Mouse (Mus musculus): ENCODE data around the gene Pcsk2. TPM values are rescaled to one million over a fixed set of nuclear protein-coding genes. Genes with fewer than 3 reads are reported as not detected.

The Pcsk2 gene
- polyA plus RNA-seq, 1 experiment from 2014 or later = 4.8 TPM

GRCm38 (mm10) chr2:143709979-143710378 lies 164.0 kb downstream of the Pcsk2 start:
- H3K27ac ChIP-seq = no peak overlapping the region
- H3K9ac ChIP-seq = no peak overlapping the region
- H3K36me3 ChIP-seq (replicated peaks) = no peaks in the 10 kb centered on the region
- ATAC-seq (ENCODE audit: low FRiP score) = no peak
- no peaks in the 10 kb centered on the region for H3K27me3 ChIP-seq
- no peak overlapping the region for H3K4me2 ChIP-seq
- H3K9me3 ChIP-seq = no peaks in the 10 kb centered on the region
- no peaks in the 10 kb centered on the region for H3K4me1 ChIP-seq
- H3K4me3 ChIP-seq (replicated peaks) = no peak overlapping the region
- WGBS = 88% methylated on average over 2 of the region's 2 CpGs

- no peak for ATAC-seq (ENCODE audit: low FRiP score)
- Histone ChIP-seq H3K27me3 (no peaks in the 10 kb centered on the region), H3K4me1 (no peaks in the 10 kb centered on the region), H3K4me3 (replicated peaks) (no peak overlapping the region), H3K9ac (no peak overlapping the region), H3K27ac (no peak overlapping the region), H3K9me3 (no peaks in the 10 kb centered on the region), H3K4me2 (no peak overlapping the region), H3K36me3 (replicated peaks) (no peaks in the 10 kb centered on the region)
- WGBS = 80% methylated on average over 4 of the region's 4 CpGs
These were observed 165.9 kb downstream of the Pcsk2 start for GRCm38 (mm10) chr2:143711886-143712285.

- Histone ChIP-seq H3K9me3 (no peaks in the 10 kb centered on the region), H3K9ac (no peak overlapping the region), H3K36me3 (replicated peaks) (no peaks in the 10 kb centered on the region), H3K27me3 (no peaks in the 10 kb centered on the region), H3K4me3 (replicated peaks) (no peak overlapping the region), H3K4me2 (no peak overlapping the region), H3K4me1 (no peaks in the 10 kb centered on the region), H3K27ac (no peak overlapping the region)
- WGBS = 89% methylated on average over 3 of the region's 3 CpGs
- no peak for ATAC-seq (ENCODE audit: low FRiP score)
These were observed 166.9 kb downstream of the Pcsk2 start for GRCm38 (mm10) chr2:143712901-143713300.

- no peaks in the 10 kb centered on the region for H3K36me3 ChIP-seq (replicated peaks)
- ATAC-seq (ENCODE audit: low FRiP score) = no peak
- no peak overlapping the region for H3K4me3 ChIP-seq (replicated peaks)
- no peak overlapping the region for H3K4me2 ChIP-seq
- H3K9me3 ChIP-seq = no peaks in the 10 kb centered on the region
- no peak overlapping the region for H3K27ac ChIP-seq
- WGBS = 85% methylated on average over 4 of the region's 4 CpGs
- H3K9ac ChIP-seq = no peak overlapping the region
- H3K27me3 ChIP-seq = no peaks in the 10 kb centered on the region
- H3K4me1 ChIP-seq = no peaks in the 10 kb centered on the region
These were observed 167.9 kb downstream of the Pcsk2 start for GRCm38 (mm10) chr2:143713902-143714301.

DNA sequence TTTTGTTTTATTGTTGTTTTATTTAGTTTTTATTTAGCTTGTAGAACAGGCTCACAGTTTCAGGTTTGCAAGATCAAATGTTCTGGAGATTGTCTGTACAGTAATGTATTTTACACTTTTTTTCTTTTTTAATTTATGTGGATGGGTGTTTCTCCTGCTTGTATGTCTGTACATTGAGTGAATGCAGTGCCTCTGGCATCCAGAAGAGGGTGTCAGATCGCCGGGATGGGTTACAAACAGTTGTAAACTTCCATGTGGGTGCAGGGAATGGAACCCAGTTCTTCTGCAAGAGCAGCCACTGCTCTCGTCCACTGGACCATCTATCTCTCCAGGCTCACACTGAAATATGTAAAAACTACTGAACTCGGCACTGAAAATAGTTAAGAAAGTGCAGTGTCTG lies 169.2 kb downstream of the Pcsk2 start:
- no peak overlapping the region for H3K27ac ChIP-seq
- no peak overlapping the region for H3K4me3 ChIP-seq (replicated peaks)
- WGBS = 70% methylated on average over 4 of the region's 4 CpGs
- ATAC-seq (ENCODE audit: low FRiP score) = no peak
- H3K27me3 ChIP-seq = no peaks in the 10 kb centered on the region
- H3K9ac ChIP-seq = no peak overlapping the region
- H3K4me2 ChIP-seq = no peak overlapping the region
- no peaks in the 10 kb centered on the region for H3K4me1 ChIP-seq
- H3K9me3 ChIP-seq = no peaks in the 10 kb centered on the region
- no peaks in the 10 kb centered on the region for H3K36me3 ChIP-seq (replicated peaks)

DNA sequence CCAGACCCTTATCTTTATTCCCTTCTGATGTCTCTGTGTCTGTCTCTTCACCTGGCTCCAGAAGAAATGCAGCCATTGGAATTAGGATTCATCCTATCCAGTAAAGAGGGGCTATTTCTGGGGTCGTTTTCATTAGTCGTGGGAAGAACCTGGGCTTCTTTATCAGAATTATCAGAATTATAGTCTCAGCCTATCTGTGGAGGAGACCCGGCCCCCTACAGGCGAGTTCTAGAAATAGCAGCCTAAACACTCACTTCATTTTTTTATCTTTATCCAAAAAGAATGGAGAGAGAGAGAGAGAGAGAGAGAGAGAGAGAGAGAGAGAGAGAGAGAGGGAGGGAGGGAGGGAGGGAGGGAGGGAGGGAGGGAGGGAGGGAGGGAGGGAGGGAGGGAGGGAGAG lies 177.3 kb downstream of the Pcsk2 start:
- Histone ChIP-seq H3K9me3 (no peaks in the 10 kb centered on the region), H3K4me3 (replicated peaks) (no peak overlapping the region), H3K4me2 (no peak overlapping the region), H3K4me1 (no peaks in the 10 kb centered on the region), H3K27me3 (no peaks in the 10 kb centered on the region), H3K9ac (no peak overlapping the region), H3K27ac (no peak overlapping the region), H3K36me3 (replicated peaks) (no peaks in the 10 kb centered on the region)
- ATAC-seq (ENCODE audit: low FRiP score) = no peak
- WGBS = 27% methylated on average over 4 of the region's 4 CpGs

DNA sequence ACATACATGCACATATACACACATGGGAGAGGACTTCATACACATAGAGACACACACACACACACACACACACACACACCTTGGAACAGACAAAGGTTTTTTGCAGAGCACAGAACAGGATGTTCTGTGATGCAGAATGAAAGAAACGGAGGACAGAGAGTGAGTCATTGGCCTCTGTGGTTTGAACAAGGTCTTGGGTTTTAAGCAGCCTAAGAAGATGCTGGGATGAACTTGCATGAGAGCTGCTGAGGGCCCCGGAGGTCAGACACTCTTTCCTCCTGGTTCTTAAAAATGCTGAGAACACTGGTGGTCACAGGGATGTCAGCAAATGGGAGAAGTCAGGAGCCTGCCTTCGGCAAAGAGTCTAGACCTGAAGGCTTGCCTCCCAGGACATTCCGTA lies 178.1 kb downstream of the Pcsk2 start:
- no peaks in the 10 kb centered on the region for H3K36me3 ChIP-seq (replicated peaks)
- ATAC-seq (ENCODE audit: low FRiP score) = no peak
- no peak overlapping the region for H3K9ac ChIP-seq
- no peak overlapping the region for H3K4me2 ChIP-seq
- H3K4me3 ChIP-seq (replicated peaks) = no peak overlapping the region
- H3K9me3 ChIP-seq = no peaks in the 10 kb centered on the region
- no peaks in the 10 kb centered on the region for H3K27me3 ChIP-seq
- H3K4me1 ChIP-seq = no peaks in the 10 kb centered on the region
- no peak overlapping the region for H3K27ac ChIP-seq
- 90% methylated on average over 4 of the region's 4 CpGs for WGBS

GRCm38 (mm10) chr2:143724720-143725119 lies 178.8 kb downstream of the Pcsk2 start:
- Histone ChIP-seq H3K9me3 (no peaks in the 10 kb centered on the region), H3K4me3 (replicated peaks) (no peak overlapping the region), H3K36me3 (replicated peaks) (no peaks in the 10 kb centered on the region), H3K27me3 (no peaks in the 10 kb centered on the region), H3K4me1 (no peaks in the 10 kb centered on the region), H3K9ac (no peak overlapping the region), H3K27ac (no peak overlapping the region), H3K4me2 (no peak overlapping the region)
- 81% methylated on average over 8 of the region's 8 CpGs for WGBS
- no peak for ATAC-seq (ENCODE audit: low FRiP score)

DNA sequence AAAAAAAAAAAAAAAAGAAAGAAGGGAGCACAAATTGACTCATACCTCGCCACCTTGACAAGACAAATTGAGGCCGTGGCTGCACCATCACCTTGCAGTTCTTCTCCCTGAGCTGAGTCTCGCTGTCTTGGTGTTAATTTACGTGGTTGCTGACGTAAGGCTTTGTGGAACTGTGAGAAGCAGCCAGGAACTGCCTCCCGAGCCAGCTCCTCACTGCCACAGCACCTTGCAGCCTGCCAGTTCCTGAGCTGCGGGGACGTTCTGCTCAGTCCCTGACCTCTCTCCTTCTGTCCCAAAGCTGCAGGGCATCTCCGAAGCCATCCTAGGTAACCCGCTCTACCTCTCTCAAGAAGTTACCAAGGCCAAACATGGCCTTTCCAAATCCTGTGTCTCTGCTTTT lies 186.5 kb downstream of the Pcsk2 start:
- ATAC-seq (ENCODE audit: low FRiP score) = no peak
- Histone ChIP-seq H3K9me3 (no peaks in the 10 kb centered on the region), H3K4me2 (no peak overlapping the region), H3K4me3 (replicated peaks) (no peak overlapping the region), H3K4me1 (no peaks in the 10 kb centered on the region), H3K27ac (no peak overlapping the region), H3K36me3 (replicated peaks) (no peaks in the 10 kb centered on the region), H3K27me3 (no peaks in the 10 kb centered on the region), H3K9ac (no peak overlapping the region)
- WGBS = 91% methylated on average over 10 of the region's 10 CpGs

DNA sequence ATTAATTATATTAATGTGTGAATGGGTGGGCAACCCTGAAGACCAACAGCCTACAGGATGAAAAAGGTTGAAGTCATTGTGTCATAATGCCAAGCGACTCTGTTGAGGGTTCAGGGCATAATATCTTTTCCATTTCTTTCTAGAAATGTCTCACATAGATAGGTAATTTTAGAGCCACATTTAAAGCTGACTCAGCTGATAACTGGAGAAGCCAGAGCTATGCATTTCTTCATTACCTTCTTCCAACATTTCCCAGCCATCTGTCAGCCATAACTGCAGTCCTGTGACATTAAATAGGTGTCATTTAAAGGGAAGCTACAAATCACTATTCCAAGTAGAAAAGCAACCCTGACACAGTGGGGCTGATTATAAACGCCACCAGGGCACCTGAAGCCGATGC lies 189.5 kb downstream of the Pcsk2 start:
- ATAC-seq (ENCODE audit: low FRiP score) = no peak
- Histone ChIP-seq H3K4me1 (no peaks in the 10 kb centered on the region), H3K9me3 (no peaks in the 10 kb centered on the region), H3K36me3 (replicated peaks) (no peaks in the 10 kb centered on the region), H3K27me3 (no peaks in the 10 kb centered on the region), H3K27ac (no peak overlapping the region), H3K4me3 (replicated peaks) (no peak overlapping the region), H3K4me2 (no peak overlapping the region), H3K9ac (no peak overlapping the region)
- 86% methylated on average over 3 of the region's 3 CpGs for WGBS

DNA sequence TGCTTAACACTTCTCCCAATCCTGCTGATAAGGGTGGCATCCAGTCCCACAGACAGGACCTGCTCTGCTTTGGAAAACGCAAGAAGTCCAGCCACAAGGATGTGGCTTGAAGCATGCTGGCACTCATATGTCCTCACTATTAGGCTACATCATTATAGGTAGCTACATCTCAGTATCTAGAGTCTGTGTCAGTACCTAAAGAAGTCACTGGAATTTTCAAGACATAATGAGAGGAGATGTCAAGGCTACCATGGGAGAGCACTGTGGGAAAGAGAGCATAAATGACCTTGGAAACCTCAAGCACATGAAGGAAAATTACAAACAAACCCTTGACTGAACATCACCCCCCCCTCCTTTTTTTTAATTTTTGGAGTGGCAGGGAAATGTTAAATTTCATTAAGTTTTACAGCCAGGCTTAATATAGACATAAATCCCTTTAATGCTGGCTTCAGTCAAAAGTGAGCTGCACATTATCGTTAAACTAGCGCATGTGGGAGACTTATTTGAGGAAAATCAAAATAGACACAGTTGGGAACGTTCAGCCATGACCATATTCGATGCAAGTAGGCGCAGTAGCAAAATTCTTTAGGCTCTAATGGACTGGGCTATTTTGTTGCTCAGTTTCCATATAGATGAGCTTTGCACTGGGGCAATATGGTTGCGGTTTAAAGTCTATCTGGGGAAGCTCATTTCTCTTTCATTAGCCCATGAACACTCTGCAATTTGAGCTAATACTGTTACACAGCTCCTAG lies 193.7 kb downstream of the Pcsk2 start:
- no peak for ATAC-seq (ENCODE audit: low FRiP score)
- Histone ChIP-seq H3K27me3 (no peaks in the 10 kb centered on the region), H3K4me3 (replicated peaks) (no peak overlapping the region), H3K9me3 (no peaks in the 10 kb centered on the region), H3K27ac (no peak overlapping the region), H3K4me1 (no peaks in the 10 kb centered on the region), H3K36me3 (replicated peaks) (no peaks in the 10 kb centered on the region), H3K4me2 (no peak overlapping the region), H3K9ac (no peak overlapping the region)
- WGBS = 86% methylated on average over 7 of the region's 7 CpGs

GRCm38 (mm10) chr2:143742436-143742835 lies 196.5 kb downstream of the Pcsk2 start:
- H3K36me3 ChIP-seq (replicated peaks) = no peaks in the 10 kb centered on the region
- no peaks in the 10 kb centered on the region for H3K9me3 ChIP-seq
- 94% methylated on average over 5 of the region's 5 CpGs for WGBS
- H3K4me1 ChIP-seq = peaks cover 4% of the 10 kb centered on the region; the same call in 1 of the 2 replicates
- no peak overlapping the region for H3K4me3 ChIP-seq (replicated peaks)
- ATAC-seq (ENCODE audit: low FRiP score) = no peak
- H3K27me3 ChIP-seq = no peaks in the 10 kb centered on the region
- no peak overlapping the region for H3K9ac ChIP-seq
- H3K27ac ChIP-seq = no peak overlapping the region
- no peak overlapping the region for H3K4me2 ChIP-seq

- Histone ChIP-seq H3K27ac (no peak overlapping the region), H3K27me3 (no peaks in the 10 kb centered on the region), H3K9ac (no peak overlapping the region), H3K36me3 (replicated peaks) (no peaks in the 10 kb centered on the region), H3K4me2 (no peak overlapping the region), H3K4me1 (peaks cover 4% of the 10 kb centered on the region; the same call in 1 of the 2 replicates), H3K4me3 (replicated peaks) (no peak overlapping the region), H3K9me3 (no peaks in the 10 kb centered on the region)
- WGBS = 90% methylated on average over 4 of the region's 4 CpGs
- no peak for ATAC-seq (ENCODE audit: low FRiP score)
These were observed 197.1 kb downstream of the Pcsk2 start for GRCm38 (mm10) chr2:143743081-143743480.
